Mouse (Mus musculus) midbrain, embryonic 12.5 days (tissue): ENCODE data around the gene Ttc19. TPM values are rescaled to one million over a fixed set of nuclear protein-coding genes. Genes with fewer than 3 reads are reported as not detected.

Source experiments
- ATAC-seq: fragments of 200-750 bp; cut with Nextera tagmentation; 2 replicates; pipeline ENCODE4 v1.8.0; 2017; ENCODE audit warnings: low read depth, moderate TSS enrichment, moderate library complexity; ENCODE audit not compliant: low FRiP score
- H3K27ac ChIP-seq: fragments of 300-500 bp; sonication (generic); replicated peaks from 2 replicates; pipeline ENCODE4 v1.5.1; 2016; ENCODE audit warnings: mild to moderate bottlenecking
- H3K27me3 ChIP-seq: fragments of 300-500 bp; sonication (generic); 2 replicates; pipeline ENCODE4 v1.6.1; 2016; ENCODE audit warnings: mild to moderate bottlenecking
- H3K36me3 ChIP-seq: fragments of 300-500 bp; sonication (generic); 2 replicates; pipeline ENCODE4 v1.6.1; 2016
- H3K4me1 ChIP-seq: fragments of 300-500 bp; sonication (generic); 2 replicates; pipeline ENCODE4 v1.6.1; 2016
- H3K4me2 ChIP-seq: fragments of 300-500 bp; sonication (generic); replicated peaks from 2 replicates; pipeline ENCODE4 v1.6.1; 2016; ENCODE audit warnings: mild to moderate bottlenecking, moderate library complexity
- H3K4me3 ChIP-seq: fragments of 300-500 bp; sonication (generic); 2 replicates; pipeline ENCODE4 v1.5.1; 2016; ENCODE audit warnings: mild to moderate bottlenecking
- H3K9ac ChIP-seq: fragments of 300-500 bp; sonication (generic); replicated peaks from 2 replicates; pipeline ENCODE4 v1.6.1; 2016; ENCODE audit warnings: mild to moderate bottlenecking, moderate library complexity
- H3K9me3 ChIP-seq: fragments of 300-500 bp; sonication (generic); 2 replicates; pipeline ENCODE4 v1.6.1; 2016; ENCODE audit warnings: mild to moderate bottlenecking
- WGBS: fragments of 180-500 bp; shearing (Covaris S2); methylation state at CpG from one replicate; pipeline ENCODE4 v1.1.7; 2016; 5-methylcytosine and 5-hydroxymethylcytosine counted together
- polyA plus RNA-seq: library from polyadenylated mRNA; unstranded; fragments of >200 nt; fragmentation: Nextera tagmentation; extraction: Ambion mirVana; gene quantifications from 2 replicates; pipeline ENCODE4 v1.2.1, GENCODE M21; 2016

Ttc19 gene
- polyA plus RNA-seq: 31.3 and 33.0 TPM in 2 replicates

DNA sequence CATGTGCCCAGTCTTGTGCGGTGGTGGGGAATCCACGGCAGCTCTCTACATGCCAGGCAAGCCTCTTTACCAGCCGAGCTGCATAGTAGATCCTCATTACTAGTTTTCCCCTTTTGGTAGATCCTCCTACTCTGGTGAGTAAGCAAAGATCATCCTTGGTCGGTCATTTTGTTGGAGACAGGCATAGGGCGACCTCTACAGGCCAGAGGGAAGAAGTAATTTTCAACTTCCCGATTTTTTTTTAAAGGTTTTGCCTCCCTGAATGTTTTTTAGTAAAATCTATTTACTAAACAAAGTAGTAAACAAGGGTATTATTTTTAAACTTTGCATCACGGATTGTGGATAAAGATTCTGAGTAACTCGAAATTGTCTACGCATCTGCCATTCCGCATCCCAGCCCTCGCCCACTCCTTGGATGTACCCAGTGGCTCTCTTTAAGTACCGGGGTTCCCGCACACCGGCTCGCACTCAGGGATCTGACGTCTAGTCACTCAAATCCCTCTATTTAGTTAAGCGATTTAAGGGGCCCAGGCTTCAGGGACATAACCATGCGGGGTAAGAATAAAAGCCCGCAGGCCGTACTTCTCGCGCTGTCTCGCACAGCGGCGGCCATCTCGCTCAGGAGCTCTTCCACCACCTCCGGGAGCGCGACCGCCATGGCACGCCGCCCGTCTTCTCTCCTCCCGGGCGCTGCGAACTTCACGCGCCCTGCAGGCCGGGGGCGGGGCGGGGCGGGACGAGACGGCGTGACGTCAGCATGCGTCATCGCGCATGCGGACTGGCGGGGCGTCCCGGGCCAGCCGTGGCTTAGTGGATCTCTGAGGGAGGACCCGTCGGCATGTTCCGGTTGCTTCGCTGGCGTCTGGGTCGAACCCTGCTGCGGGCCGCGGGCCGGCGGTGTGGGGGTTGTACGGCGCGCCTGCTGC, at the start of gene Ttc19, which contains the start of gene Zswim7:
TSS of gene Ttc19 (plus strand) at position 799 of the 926 bp plus-strand sequence.
TSS of gene Zswim7 (minus strand) at position 701 of the 926 bp plus-strand sequence.
- under 1% methylated on average over 62 of the region's 68 CpGs for WGBS
- peak within 1 kb of the TSS; percentile 97 for H3K4me3 ChIP-seq
- ATAC-seq: peak; percentile 96
- peaks cover 6% of the 10 kb centered on the region; the same call in 1 of the 2 replicates for H3K4me1 ChIP-seq
- H3K27me3 ChIP-seq: no peaks in the 10 kb centered on the region; the same call in 1 of the 2 replicates
- peaks cover 18% of the 10 kb centered on the region for H3K36me3 ChIP-seq
- H3K4me2 ChIP-seq: peak within 1 kb of the TSS; percentile 75
- H3K9ac ChIP-seq: peak within 1 kb of the TSS; percentile 86
- H3K9me3 ChIP-seq: no peaks in the 10 kb centered on the region
- H3K27ac ChIP-seq: peak within 1 kb of the TSS; percentile 82

DNA sequence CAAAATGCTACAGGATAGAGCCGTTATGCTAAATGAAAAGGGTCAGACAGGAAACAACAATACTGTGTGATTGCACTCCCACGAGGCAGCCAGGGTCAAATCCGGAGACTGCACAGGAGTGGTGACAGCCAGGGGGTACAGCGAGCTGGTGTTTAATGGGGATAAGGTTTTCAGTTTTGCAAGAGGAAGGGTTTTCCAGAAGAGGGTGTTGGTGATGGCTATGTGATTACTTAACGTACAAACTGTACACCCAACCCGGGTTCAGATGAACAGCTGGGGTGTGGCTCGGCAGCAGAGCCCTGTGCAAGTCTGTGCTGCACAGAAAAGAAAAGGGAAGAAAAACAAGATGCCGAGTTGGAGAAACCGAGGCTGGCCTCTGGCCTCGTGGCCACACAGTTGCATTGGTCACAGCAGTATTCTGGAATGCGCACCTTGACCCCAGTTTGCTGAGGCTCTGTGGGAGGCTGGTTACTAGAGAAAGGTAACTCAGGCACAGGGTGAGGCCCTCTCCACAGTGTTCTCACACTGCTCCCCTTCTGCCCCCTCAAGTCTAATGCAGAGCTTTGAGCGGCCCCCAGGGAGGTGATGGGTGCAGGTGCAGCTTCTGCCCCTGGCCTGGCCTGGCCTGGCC, 40.5 kb upstream of the Ttc19 start:
- Histone ChIP-seq H3K36me3 (no peaks in the 10 kb centered on the region), H3K4me1 (no peaks in the 10 kb centered on the region), H3K27ac (no peak overlapping the region), H3K27me3 (no peaks in the 10 kb centered on the region; the same call in 1 of the 2 replicates), H3K4me2 (no peak overlapping the region), H3K4me3 (no peak overlapping the region), H3K9ac (no peak overlapping the region), H3K9me3 (no peaks in the 10 kb centered on the region)
- 81% methylated on average over 12 of the region's 12 CpGs for WGBS
- no peak for ATAC-seq

DNA sequence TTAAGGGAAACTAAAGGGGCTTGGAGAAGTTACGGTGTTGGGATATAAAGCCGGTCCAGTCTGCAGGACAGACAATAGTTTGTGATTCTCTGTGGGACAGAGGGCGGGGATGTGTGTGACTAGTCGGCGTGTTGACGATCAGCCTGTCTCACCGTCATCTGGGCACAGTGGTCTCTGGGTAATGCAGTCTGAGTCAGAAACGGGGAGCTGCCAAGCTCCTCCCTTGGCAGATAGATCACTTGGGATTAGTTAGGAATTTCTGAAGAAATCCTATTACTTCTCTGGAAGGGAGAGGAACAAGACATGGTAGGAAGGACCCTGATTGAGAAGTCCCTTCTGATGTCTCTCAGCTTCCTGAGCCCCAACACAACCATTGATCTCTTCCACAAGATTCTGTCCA, 37.4 kb upstream of the Ttc19 start:
- no peak for ATAC-seq
- Histone ChIP-seq H3K27me3 (peaks cover 19% of the 10 kb centered on the region), H3K9ac (no peak overlapping the region), H3K27ac (no peak overlapping the region), H3K4me1 (0 out of 2 replicates have a peak, but pooled peaks cover 3% of the 10 kb centered on the region), H3K4me2 (no peak overlapping the region), H3K4me3 (no peak overlapping the region), H3K9me3 (no peaks in the 10 kb centered on the region), H3K36me3 (no peaks in the 10 kb centered on the region)
- 94% methylated on average over 8 of the region's 8 CpGs for WGBS

DNA sequence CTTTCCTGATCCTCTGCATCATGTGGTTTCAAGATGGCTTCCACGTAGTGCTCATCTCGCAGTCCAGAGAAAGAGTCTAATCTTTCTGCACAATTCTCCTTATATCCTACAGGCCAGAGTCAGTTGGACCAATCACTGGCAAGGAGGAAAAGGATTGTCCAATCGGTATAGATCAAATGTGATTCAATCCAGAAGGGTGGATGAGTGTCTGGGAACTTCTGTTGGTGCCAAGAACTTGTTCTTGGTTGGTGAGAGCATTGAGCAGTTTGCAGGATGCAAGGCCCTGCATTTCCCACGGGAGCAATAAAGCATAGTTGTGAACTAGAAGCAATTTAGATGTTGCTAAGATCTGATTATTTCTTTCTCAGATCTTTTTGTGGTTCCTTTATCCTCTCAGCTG, 36.8 kb upstream of the Ttc19 start:
- H3K27ac ChIP-seq: no peak overlapping the region
- no peak overlapping the region for H3K4me2 ChIP-seq
- no peak overlapping the region for H3K9ac ChIP-seq
- peaks cover 3% of the 10 kb centered on the region; the same call in 1 of the 2 replicates for H3K4me1 ChIP-seq
- 90% methylated on average over 4 of the region's 4 CpGs for WGBS
- H3K27me3 ChIP-seq: peaks cover 25% of the 10 kb centered on the region
- H3K36me3 ChIP-seq: no peaks in the 10 kb centered on the region
- H3K9me3 ChIP-seq: no peaks in the 10 kb centered on the region
- no peak for ATAC-seq
- no peak overlapping the region for H3K4me3 ChIP-seq

DNA sequence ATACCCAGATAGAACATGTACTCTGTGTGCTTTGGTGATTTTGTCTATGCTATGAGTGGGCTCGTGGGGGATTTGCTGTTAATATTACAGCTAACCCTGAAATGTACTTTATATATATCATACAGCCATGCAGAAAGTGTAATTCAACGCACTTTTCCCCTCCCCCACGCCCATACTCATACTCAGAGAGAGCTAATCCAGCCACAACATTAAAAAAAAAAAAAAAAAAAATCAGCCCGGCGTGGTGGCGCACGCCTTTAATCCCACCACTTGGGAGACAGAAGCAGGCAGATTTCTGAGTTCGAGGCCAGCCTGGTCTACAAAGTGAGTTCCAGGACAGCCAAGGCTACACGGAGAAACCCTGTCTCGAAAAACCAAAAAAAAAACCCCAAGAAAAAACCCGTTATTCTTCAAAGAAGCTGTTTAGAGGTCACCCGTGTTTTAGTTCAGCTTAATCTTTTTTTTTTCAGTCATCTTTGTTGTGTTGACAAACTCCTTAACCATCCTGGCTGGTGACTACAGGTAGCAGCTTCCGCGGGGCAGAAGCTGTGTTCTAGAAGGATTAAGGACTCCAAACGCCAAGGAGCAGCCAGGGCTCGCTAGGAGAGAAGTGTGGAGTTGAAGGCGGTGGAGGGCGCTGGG, 33.4 kb upstream of the Ttc19 start:
- H3K4me3 ChIP-seq: peak overlapping the region; percentile 56
- peaks cover 10% of the 10 kb centered on the region; the same call in 1 of the 2 replicates for H3K4me1 ChIP-seq
- 37% methylated on average over 18 of the region's 18 CpGs for WGBS
- peak overlapping the region; percentile 63 for H3K9ac ChIP-seq
- no peak for ATAC-seq
- no peaks in the 10 kb centered on the region for H3K36me3 ChIP-seq
- H3K27ac ChIP-seq: no peak overlapping the region
- peaks cover 58% of the 10 kb centered on the region for H3K27me3 ChIP-seq
- peak overlapping the region; percentile 99 for H3K4me2 ChIP-seq
- no peaks in the 10 kb centered on the region for H3K9me3 ChIP-seq

DNA sequence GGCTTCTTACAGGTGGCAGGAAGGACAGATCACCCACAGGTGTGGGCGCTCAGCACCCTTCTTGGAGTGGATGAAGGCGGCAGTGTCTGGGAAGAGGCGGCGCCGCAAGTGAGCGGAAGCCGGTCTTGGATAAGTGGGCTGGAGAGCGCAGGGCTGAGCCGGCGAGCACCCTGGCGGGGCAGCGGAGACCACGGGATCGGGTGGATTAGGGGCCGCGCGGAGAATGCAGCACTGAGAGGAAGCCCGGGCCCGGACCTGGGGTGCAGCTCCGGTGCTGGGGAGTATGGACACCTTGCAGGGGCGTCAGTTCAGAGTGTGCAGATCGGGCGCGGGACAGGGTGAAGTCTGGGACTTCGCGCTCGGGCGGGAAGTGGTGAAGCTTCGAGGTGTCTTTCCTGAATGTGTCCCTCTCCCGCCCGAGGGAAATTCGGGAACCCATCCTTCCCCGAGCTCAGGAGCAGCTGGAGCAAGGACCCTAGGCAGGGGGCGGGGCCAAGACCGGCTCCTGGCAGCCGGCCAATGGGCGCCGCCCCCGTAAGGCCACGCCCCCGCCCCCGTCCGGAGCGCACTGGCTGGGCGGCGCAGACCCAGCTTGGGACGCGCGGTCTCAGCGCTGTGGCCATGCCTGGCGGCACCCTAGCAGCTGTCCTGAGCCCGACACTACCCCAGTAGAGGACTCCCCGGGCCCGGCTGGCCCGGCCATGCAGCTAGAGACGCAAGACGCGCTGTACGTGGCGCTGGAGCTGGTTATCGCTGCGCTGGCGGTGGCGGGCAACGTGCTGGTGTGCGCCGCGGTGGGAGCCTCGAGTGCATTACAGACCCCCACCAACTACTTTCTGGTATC, 32.6 kb upstream of the Ttc19 start, which contains the start of gene Adora2b:
TSS of gene Adora2b (plus strand) at position 584 of the 844 bp plus-strand sequence.
- Histone ChIP-seq H3K4me3 (peak within 1 kb of the TSS; percentile 56), H3K4me2 (peak within 1 kb of the TSS; percentile 99), H3K36me3 (no peaks in the 10 kb centered on the region), H3K4me1 (peaks cover 10% of the 10 kb centered on the region; the same call in 1 of the 2 replicates), H3K9me3 (no peaks in the 10 kb centered on the region), H3K27me3 (peaks cover 62% of the 10 kb centered on the region), H3K9ac (peak within 1 kb of the TSS; percentile 63), H3K27ac (0 out of 2 replicates have a peak within 1 kb of the TSS, but pooled peaks have one; percentile 15)
- 0% methylated on average over 67 of the region's 69 CpGs for WGBS
- ATAC-seq: peak; percentile 96

DNA sequence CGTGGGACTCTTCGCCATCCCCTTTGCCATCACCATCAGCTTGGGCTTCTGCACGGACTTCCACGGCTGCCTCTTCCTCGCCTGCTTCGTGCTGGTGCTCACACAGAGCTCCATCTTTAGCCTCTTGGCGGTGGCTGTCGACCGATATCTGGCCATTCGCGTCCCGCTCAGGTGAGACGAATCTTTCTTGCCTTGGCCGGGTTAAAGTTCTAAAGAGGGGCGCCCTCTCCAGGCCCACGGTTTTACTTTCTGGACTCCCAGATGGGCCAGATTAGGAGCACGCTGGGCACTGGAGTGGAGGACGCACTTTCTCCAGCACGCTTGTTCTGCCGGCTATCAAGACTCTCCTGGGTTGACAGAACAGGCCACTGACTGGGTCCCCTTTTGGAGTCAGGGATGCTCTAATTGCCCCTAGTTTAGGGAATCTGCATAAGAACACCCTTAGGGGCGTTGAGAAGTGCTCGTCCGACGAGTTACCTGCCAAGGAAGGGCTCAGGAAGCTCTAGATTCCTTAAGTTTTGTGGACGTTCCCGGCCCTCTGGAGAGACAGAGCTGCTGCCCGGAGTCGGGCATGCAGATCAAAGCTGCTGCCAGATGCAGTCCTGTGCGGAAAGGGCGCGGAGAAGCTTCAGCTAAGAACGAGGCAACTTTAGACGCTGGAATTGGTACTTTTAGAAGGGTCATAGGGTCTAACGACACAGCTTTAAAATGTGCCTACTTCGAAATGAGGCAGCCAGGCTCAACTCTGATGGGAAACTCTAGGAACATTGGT, 31.8 kb upstream of the Ttc19 start:
- Histone ChIP-seq H3K4me2 (peak overlapping the region; percentile 99), H3K36me3 (no peaks in the 10 kb centered on the region), H3K9ac (peak overlapping the region; percentile 63), H3K27ac (no peak overlapping the region), H3K9me3 (no peaks in the 10 kb centered on the region), H3K4me1 (peaks cover 10% of the 10 kb centered on the region; the same call in 1 of the 2 replicates), H3K4me3 (peak overlapping the region; percentile 56), H3K27me3 (peaks cover 67% of the 10 kb centered on the region)
- no peak; the same call in 1 of the 2 replicates for ATAC-seq
- 2% methylated on average over 35 of the region's 35 CpGs for WGBS

DNA sequence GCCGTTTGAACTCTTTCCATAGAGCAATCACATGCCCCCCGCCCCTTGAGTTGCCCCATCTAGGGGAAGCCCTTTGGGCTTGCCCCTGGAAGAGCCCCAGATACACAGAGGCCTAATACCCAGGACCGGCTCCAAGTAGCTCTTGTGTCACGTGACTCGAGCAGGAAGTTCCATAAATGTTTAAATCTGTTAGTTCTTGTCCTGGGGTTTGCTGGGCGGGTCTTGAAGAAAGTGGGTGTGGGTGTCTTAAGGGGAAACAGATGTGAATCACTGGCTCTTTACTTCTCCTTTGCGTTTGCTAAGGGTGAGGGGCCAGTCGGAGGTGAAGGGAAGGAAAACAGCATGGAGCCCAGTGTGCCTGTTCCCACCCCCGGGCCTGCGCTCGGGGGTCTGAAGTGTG, 30.2 kb upstream of the Ttc19 start:
- H3K9ac ChIP-seq: no peak overlapping the region
- 76% methylated on average over 11 of the region's 11 CpGs for WGBS
- H3K4me1 ChIP-seq: peaks cover 10% of the 10 kb centered on the region; the same call in 1 of the 2 replicates
- no peak overlapping the region for H3K27ac ChIP-seq
- H3K9me3 ChIP-seq: no peaks in the 10 kb centered on the region
- H3K36me3 ChIP-seq: no peaks in the 10 kb centered on the region
- peaks cover 72% of the 10 kb centered on the region for H3K27me3 ChIP-seq
- no peak overlapping the region for H3K4me3 ChIP-seq
- H3K4me2 ChIP-seq: 0 out of 2 replicates have a peak overlapping the region, but pooled peaks have one; percentile 99
- ATAC-seq: no peak

DNA sequence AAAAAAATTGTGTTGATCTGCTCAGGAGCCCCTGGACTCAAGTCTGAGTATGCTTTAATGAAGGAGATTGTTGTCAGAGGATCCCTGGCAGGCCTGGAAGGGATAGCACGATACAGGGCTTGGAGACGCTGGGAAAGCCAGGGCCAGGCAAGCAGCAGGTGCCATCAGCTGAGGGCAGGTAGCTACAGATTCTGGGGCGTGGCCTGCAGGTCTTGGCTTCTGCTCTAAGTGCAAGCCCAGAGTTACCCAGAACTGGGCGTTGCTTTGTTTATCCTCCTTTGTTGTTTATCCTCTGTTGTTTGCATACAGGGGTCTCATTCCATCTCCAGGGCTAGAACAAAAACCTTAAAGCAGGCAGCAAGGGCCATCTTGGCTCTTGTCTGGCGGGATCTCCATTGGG, 27.9 kb upstream of the Ttc19 start:
- 81% methylated on average over 5 of the region's 5 CpGs for WGBS

DNA sequence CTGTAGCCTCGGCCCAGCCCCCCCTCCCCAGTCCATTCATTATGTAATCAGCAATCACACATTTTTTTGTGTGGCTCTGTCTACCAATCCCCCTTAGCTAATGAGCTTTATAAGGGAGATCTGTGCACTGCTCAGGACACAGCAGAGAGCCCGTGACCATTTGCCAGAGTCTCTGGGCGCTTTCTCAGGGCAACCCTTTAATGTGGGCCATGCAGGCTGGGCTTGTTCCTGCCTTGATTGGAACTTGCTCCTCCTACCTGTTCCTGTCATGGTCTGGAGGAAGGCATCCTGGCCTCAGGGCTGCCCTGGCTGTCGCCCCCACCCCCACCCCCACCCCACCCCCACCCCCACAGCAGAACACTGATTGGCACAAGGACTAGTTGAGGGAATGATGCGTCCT, 22.1 kb upstream of the Ttc19 start:
- no peaks in the 10 kb centered on the region for H3K9me3 ChIP-seq
- H3K4me2 ChIP-seq: no peak overlapping the region
- no peak overlapping the region for H3K9ac ChIP-seq
- no peak for ATAC-seq
- H3K4me1 ChIP-seq: peaks cover 6% of the 10 kb centered on the region; the same call in 1 of the 2 replicates
- no peak overlapping the region for H3K4me3 ChIP-seq
- WGBS: 64% methylated on average over 5 of the region's 5 CpGs
- no peak overlapping the region for H3K27ac ChIP-seq
- no peaks in the 10 kb centered on the region for H3K36me3 ChIP-seq
- peaks cover 5% of the 10 kb centered on the region; the same call in 1 of the 2 replicates for H3K27me3 ChIP-seq

More for the DNA sequence above, 27.9 kb upstream of the Ttc19 start:
- no peak overlapping the region for H3K4me2 ChIP-seq
- H3K36me3 ChIP-seq: no peaks in the 10 kb centered on the region
- no peak overlapping the region for H3K27ac ChIP-seq
- H3K9me3 ChIP-seq: no peaks in the 10 kb centered on the region
- H3K4me3 ChIP-seq: no peak overlapping the region
- ATAC-seq: no peak
- H3K9ac ChIP-seq: no peak overlapping the region
- H3K4me1 ChIP-seq: peaks cover 7% of the 10 kb centered on the region; the same call in 1 of the 2 replicates
- peaks cover 58% of the 10 kb centered on the region for H3K27me3 ChIP-seq
